Comparison of ENCODE assay signal across 10 mouse cellular contexts in the genomic region with DNA sequence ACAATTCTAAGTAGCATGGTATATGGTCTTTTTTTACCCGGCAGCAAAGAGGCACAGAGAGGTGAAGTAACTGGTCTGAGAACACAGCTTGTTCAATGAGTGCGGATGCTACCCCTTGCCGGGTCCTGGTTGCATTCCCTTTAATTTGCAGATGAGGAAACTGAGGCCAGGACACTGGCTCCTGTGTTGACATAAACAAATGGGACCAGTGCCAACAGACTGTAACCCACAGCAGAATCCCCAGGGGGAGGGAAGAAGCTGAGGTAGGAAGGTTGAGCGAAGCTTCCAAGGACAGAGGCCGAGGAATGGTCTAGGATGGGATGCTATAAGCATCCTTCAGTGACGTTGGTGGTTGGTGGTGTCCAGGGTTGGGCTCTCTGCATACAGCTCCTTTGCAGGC. TPM values are rescaled to one million over a fixed set of nuclear protein-coding genes. Genes with fewer than 3 reads are reported as not detected.
DNase-seq lines count a peak whose midpoint lies in the region; ATAC-seq and TF ChIP-seq lines count a peak whose summit lies in the region.
"Had no signal": no experiment of that assay in that cellular context is flagged by ENCODE, and none has a peak within 500 bp of the region (broad histone marks: within the 10 kb centered on the region; RNA-seq: fewer than 3 reads in every experiment).

No protein-coding gene starts in this region.

- H3K9ac ChIP-seq in heart, embryonic 16.5 days (ENCODE audit: low read length) = no peak overlapping the region
- peak overlapping the region; percentile 66; the same call in 1 of the 2 replicates for H3K9ac ChIP-seq in embryonic facial prominence, embryonic 13.5 days
- H3K9ac ChIP-seq in hindbrain, embryonic 13.5 days = peak overlapping the region; percentile 72; the same call in 1 of the 2 replicates
- no peak overlapping the region for H3K9ac ChIP-seq in liver, postnatal 0 days (replicated peaks)

- H3K4me3 ChIP-seq in heart, embryonic 16.5 days (ENCODE audit: low read length) = no peak overlapping the region; the same call in 1 of the 2 replicates
- peak overlapping the region; percentile 37; the same call in 1 of the 2 replicates for H3K4me3 ChIP-seq in embryonic facial prominence, embryonic 13.5 days
- H3K4me3 ChIP-seq in hindbrain, embryonic 13.5 days = peak overlapping the region; percentile 43
- H3K4me3 ChIP-seq in liver, postnatal 0 days (ENCODE audit: low read depth, low read length) = no peak overlapping the region

- no peak overlapping the region for H3K27ac ChIP-seq in heart, embryonic 16.5 days (ENCODE audit: low read length)
- H3K27ac ChIP-seq in embryonic facial prominence, embryonic 13.5 days = no peak overlapping the region
- H3K27ac ChIP-seq in hindbrain, embryonic 13.5 days = no peak overlapping the region
- no peak overlapping the region for H3K27ac ChIP-seq in liver, postnatal 0 days (ENCODE audit: low read depth)

- no peak for DNase-seq in heart, postnatal 4 days
- no peak for DNase-seq in liver, postnatal 0 days
- no peak for DNase-seq in left cerebral cortex, adult 8-10 months (ENCODE audit: low spot score in 2 of 2)
- DNase-seq in urinary bladder, adult 18-20 months (ENCODE audit: low spot score in 2 of 2) = no peak
- no peak for DNase-seq in right cerebral cortex, postnatal 10 days (ENCODE audit: low spot score in 2 of 2)
- DNase-seq: lung, postnatal 14 days had no signal

- 39% methylated on average over 6 of the region's 6 CpGs for WGBS in heart, embryonic 16.5 days
- 43% methylated on average over 6 of the region's 6 CpGs for WGBS in embryonic facial prominence, embryonic 13.5 days
- 38% methylated on average over 6 of the region's 6 CpGs for WGBS in hindbrain, embryonic 13.5 days
- WGBS in liver, postnatal 0 days (ENCODE audit: insufficient replicate concordance) = 56% methylated on average over 6 of the region's 6 CpGs

- peaks cover 30% of the 10 kb centered on the region for H3K4me1 ChIP-seq in heart, embryonic 16.5 days (ENCODE audit: control insufficient read depth, insufficient read depth, low read length)
- peaks cover 21% of the 10 kb centered on the region for H3K4me1 ChIP-seq in embryonic facial prominence, embryonic 13.5 days
- peaks cover 19% of the 10 kb centered on the region for H3K4me1 ChIP-seq in hindbrain, embryonic 13.5 days (replicated peaks)
- peaks cover 18% of the 10 kb centered on the region for H3K4me1 ChIP-seq in liver, postnatal 0 days (ENCODE audit: insufficient read depth)

- peak overlapping the region; percentile 75 for H3K4me2 ChIP-seq in heart, embryonic 16.5 days (ENCODE audit: low read depth, low read length)
- H3K4me2 ChIP-seq in embryonic facial prominence, embryonic 13.5 days = peak overlapping the region; percentile 65
- H3K4me2 ChIP-seq in hindbrain, embryonic 13.5 days = peak overlapping the region; percentile 67
- 0 out of 2 replicates have a peak overlapping the region, but pooled peaks have one; percentile 72 for H3K4me2 ChIP-seq in liver, postnatal 0 days (ENCODE audit: low read depth, low read length)

- no peaks in the 10 kb centered on the region for H3K9me3 ChIP-seq in heart, embryonic 16.5 days (replicated peaks; ENCODE audit: control insufficient read depth, low read length)
- H3K9me3 ChIP-seq in embryonic facial prominence, embryonic 13.5 days = no peaks in the 10 kb centered on the region
- H3K9me3 ChIP-seq in hindbrain, embryonic 13.5 days = no peaks in the 10 kb centered on the region
- no peaks in the 10 kb centered on the region for H3K9me3 ChIP-seq in liver, postnatal 0 days (ENCODE audit: low read length)

- peaks cover 22% of the 10 kb centered on the region for H3K27me3 ChIP-seq in heart, embryonic 16.5 days (ENCODE audit: control insufficient read depth, insufficient read depth, low read length)
- H3K27me3 ChIP-seq in embryonic facial prominence, embryonic 13.5 days = peaks cover 57% of the 10 kb centered on the region
- H3K27me3 ChIP-seq in hindbrain, embryonic 13.5 days = peaks cover 58% of the 10 kb centered on the region
- H3K27me3 ChIP-seq in liver, postnatal 0 days (ENCODE audit: insufficient read depth, low read length) = peaks cover 9% of the 10 kb centered on the region

- H3K36me3 ChIP-seq in heart, embryonic 16.5 days (ENCODE audit: control insufficient read depth, insufficient read depth) = no peaks in the 10 kb centered on the region
- no peaks in the 10 kb centered on the region for H3K36me3 ChIP-seq in embryonic facial prominence, embryonic 13.5 days
- 0 out of 2 replicates have a peak, but pooled peaks cover 5% of the 10 kb centered on the region for H3K36me3 ChIP-seq in hindbrain, embryonic 13.5 days
- H3K36me3 ChIP-seq in liver, postnatal 0 days (replicated peaks; ENCODE audit: insufficient read depth, low read length) = no peaks in the 10 kb centered on the region

- ATAC-seq in heart, embryonic 16.5 days (replicated peaks; ENCODE audit: extremely low read depth, insufficient read depth, low FRiP score) = no peak
- no peak for ATAC-seq in embryonic facial prominence, embryonic 13.5 days (ENCODE audit: insufficient number of reproducible peaks, insufficient read depth, low FRiP score, low TSS enrichment, low read depth)
- 0 out of 2 replicates have a peak, but pooled peaks have one; percentile 1 for ATAC-seq in hindbrain, embryonic 13.5 days (ENCODE audit: low FRiP score)
- ATAC-seq in liver, postnatal 0 days = no peak

- no peak for TF ChIP-seq CTCF in liver, postnatal 0 days (IDR thresholded peaks at IDR 0.05; ENCODE audit: low read depth)

- TF ChIP-seq EP300 in liver, postnatal 0 days (IDR thresholded peaks at IDR 0.05; ENCODE audit: low read depth) = no peak

RNA-seq across cellular contexts. Expression of gene Tmem91, which starts 0.4 kb away (rescaled TPM):
- polyA plus RNA-seq in heart, embryonic 16.5 days (2015; fragmentation: Nextera tagmentation; extraction: Ambion mirVana) = 2.1 and 2.2 TPM in 2 replicates
- total RNA-seq in heart, postnatal 4 days (2021) = under 1 TPM in 1 of 2 experiments, not detected in 1; 0.56 TPM
- 3.4 and 3.8 TPM in 2 replicates for polyA plus RNA-seq in embryonic facial prominence, embryonic 13.5 days (2015; fragmentation: Nextera tagmentation; extraction: Ambion mirVana)
- polyA plus RNA-seq in hindbrain, embryonic 13.5 days (2015; fragmentation: Nextera tagmentation; extraction: Ambion mirVana) = 15.6 and 16.3 TPM in 2 replicates
- 0.58 and 0.76 TPM in 2 replicates for polyA plus RNA-seq in liver, postnatal 0 days (2015; fragmentation: Nextera tagmentation; extraction: Ambion mirVana)
- total RNA-seq in left cerebral cortex, adult 8-10 months (2022) = 10 to 100 TPM; 27.1 to 37.7 (median 34.1) TPM
- total RNA-seq: adrenal gland, adult 18-20 months had no signal

RNA-seq across cellular contexts. Expression of gene B9d2, which starts 5.2 kb away (rescaled TPM):
- 30.3 and 32.0 TPM in 2 replicates for polyA plus RNA-seq in heart, embryonic 16.5 days (2015; fragmentation: Nextera tagmentation; extraction: Ambion mirVana)
- 10 to 100 TPM; 15.5 to 16.4 TPM for total RNA-seq in heart, postnatal 4 days (2021)
- polyA plus RNA-seq in embryonic facial prominence, embryonic 13.5 days (2015; fragmentation: Nextera tagmentation; extraction: Ambion mirVana) = 25.9 and 26.4 TPM in 2 replicates
- 40.0 and 41.5 TPM in 2 replicates for polyA plus RNA-seq in hindbrain, embryonic 13.5 days (2015; fragmentation: Nextera tagmentation; extraction: Ambion mirVana)
- 15.0 and 16.0 TPM in 2 replicates for polyA plus RNA-seq in liver, postnatal 0 days (2015; fragmentation: Nextera tagmentation; extraction: Ambion mirVana)
- 10 to 100 TPM; 25.3 to 29.6 (median 28.6) TPM for total RNA-seq in left cerebral cortex, adult 8-10 months (2022)

RNA-seq across cellular contexts. Expression of gene Tgfb1, which starts 11.4 kb away (rescaled TPM):
- polyA plus RNA-seq in heart, embryonic 16.5 days (2015; fragmentation: Nextera tagmentation; extraction: Ambion mirVana) = 3.6 and 3.8 TPM in 2 replicates
- total RNA-seq in heart, postnatal 4 days (2021) = 10 to 100 TPM; 40.9 to 42.4 TPM
- polyA plus RNA-seq in embryonic facial prominence, embryonic 13.5 days (2015; fragmentation: Nextera tagmentation; extraction: Ambion mirVana) = 3.2 and 3.4 TPM in 2 replicates
- 0.85 and 1.2 TPM in 2 replicates for polyA plus RNA-seq in hindbrain, embryonic 13.5 days (2015; fragmentation: Nextera tagmentation; extraction: Ambion mirVana)
- 5.1 and 6.1 TPM in 2 replicates for polyA plus RNA-seq in liver, postnatal 0 days (2015; fragmentation: Nextera tagmentation; extraction: Ambion mirVana)
- total RNA-seq in left cerebral cortex, adult 8-10 months (2022) = 10 to 100 TPM in 2 of 4 experiments, 1 to 10 TPM in 2; 6.1 to 19.9 (median 11.1) TPM

RNA-seq across cellular contexts. Expression of gene Exosc5, which starts 16.4 kb away (rescaled TPM):
- polyA plus RNA-seq in heart, embryonic 16.5 days (2015; fragmentation: Nextera tagmentation; extraction: Ambion mirVana) = 42.5 and 44.6 TPM in 2 replicates
- 10 to 100 TPM; 18.8 to 19.6 TPM for total RNA-seq in heart, postnatal 4 days (2021)
- 72.6 and 86.4 TPM in 2 replicates for polyA plus RNA-seq in embryonic facial prominence, embryonic 13.5 days (2015; fragmentation: Nextera tagmentation; extraction: Ambion mirVana)
- 44.7 and 47.1 TPM in 2 replicates for polyA plus RNA-seq in hindbrain, embryonic 13.5 days (2015; fragmentation: Nextera tagmentation; extraction: Ambion mirVana)
- 44.5 and 49.2 TPM in 2 replicates for polyA plus RNA-seq in liver, postnatal 0 days (2015; fragmentation: Nextera tagmentation; extraction: Ambion mirVana)
- total RNA-seq in left cerebral cortex, adult 8-10 months (2022) = 10 to 100 TPM; 21.7 to 27.4 (median 26.7) TPM

RNA-seq across cellular contexts. Expression of gene Bckdha, which starts 16.6 kb away (rescaled TPM):
- polyA plus RNA-seq in heart, embryonic 16.5 days (2015; fragmentation: Nextera tagmentation; extraction: Ambion mirVana) = 72.1 and 74.4 TPM in 2 replicates
- total RNA-seq in heart, postnatal 4 days (2021) = 10 to 100 TPM; 46.7 to 59.4 TPM
- 59.9 and 60.6 TPM in 2 replicates for polyA plus RNA-seq in embryonic facial prominence, embryonic 13.5 days (2015; fragmentation: Nextera tagmentation; extraction: Ambion mirVana)
- polyA plus RNA-seq in hindbrain, embryonic 13.5 days (2015; fragmentation: Nextera tagmentation; extraction: Ambion mirVana) = 46.3 and 49.2 TPM in 2 replicates
- 106 and 123 TPM in 2 replicates for polyA plus RNA-seq in liver, postnatal 0 days (2015; fragmentation: Nextera tagmentation; extraction: Ambion mirVana)
- total RNA-seq in left cerebral cortex, adult 8-10 months (2022) = 10 to 100 TPM; 36.1 to 40.8 (median 39.4) TPM

Comparison
In these comparisons a context has a peak if more than half of its experiments do, and no peak if none do; other contexts are left out.
1. H3K4me3 ChIP-seq: peak in embryonic facial prominence, embryonic 13.5 days (single experiment) and hindbrain, embryonic 13.5 days (single experiment); none in heart, embryonic 16.5 days (single experiment) and liver, postnatal 0 days (single experiment).
2. H3K9ac ChIP-seq: peak in embryonic facial prominence, embryonic 13.5 days (single experiment) and hindbrain, embryonic 13.5 days (single experiment); none in heart, embryonic 16.5 days (single experiment) and liver, postnatal 0 days (single experiment).
3. Peak in every context shown above with its lines, with median percentiles within 50 percentile points of each other: H3K4me2 ChIP-seq.